Mouse (Mus musculus): Measurements from ENCODE around the gene Arhgef3. TPM values are rescaled to one million over a fixed set of nuclear protein-coding genes. Genes with fewer than 3 reads are reported as not detected.
A peak's percentile ranks its signal among the peaks of the same experiment; 100 is the strongest.

Gene Arhgef3
- polyA plus RNA-seq, 1 experiment = 2.6 TPM

GRCm38 (mm10) chr14:27432064-27432463 lies 317.4 kb downstream of the Arhgef3 start:
- H3K4me3 ChIP-seq (ENCODE audit: low read depth, low read length) = no peak overlapping the region
- TF ChIP-seq POLR2A (IDR thresholded peaks at IDR 0.05; ENCODE audit: insufficient read depth, low read length) (no peak), CTCF (IDR thresholded peaks at IDR 0.05; ENCODE audit: low read depth, low read length) (no peak), EP300 (IDR thresholded peaks at IDR 0.05; ENCODE audit: insufficient read depth, low read depth, low read length) (no peak)
- no peaks in the 10 kb centered on the region for H3K27me3 ChIP-seq (ENCODE audit: control insufficient read depth, insufficient read depth, low read length, poor library complexity, severe bottlenecking)
- peaks cover 29% of the 10 kb centered on the region for H3K36me3 ChIP-seq (ENCODE audit: control insufficient read depth, insufficient read depth, low read length, poor library complexity, severe bottlenecking)
- H3K9me3 ChIP-seq (replicated peaks; ENCODE audit: control insufficient read depth, insufficient read depth, low read length, poor library complexity, severe bottlenecking) = peaks cover 3% of the 10 kb centered on the region; the same call in 1 of the 2 replicates
- no peak overlapping the region for H3K9ac ChIP-seq (ENCODE audit: low read depth, poor library complexity, severe bottlenecking)
- no peak overlapping the region for H3K27ac ChIP-seq (ENCODE audit: insufficient read depth, low read length)
- no peaks in the 10 kb centered on the region for H3K4me1 ChIP-seq (ENCODE audit: control insufficient read depth, insufficient read depth, low read length)

- no peak for TF ChIP-seq EP300 (IDR thresholded peaks at IDR 0.05; ENCODE audit: insufficient read depth, low read depth, low read length)
- TF ChIP-seq POLR2A (IDR thresholded peaks at IDR 0.05; ENCODE audit: insufficient read depth, low read length) = no peak
- TF ChIP-seq CTCF (IDR thresholded peaks at IDR 0.05; ENCODE audit: low read depth, low read length) = no peak
- H3K36me3 ChIP-seq (ENCODE audit: control insufficient read depth, insufficient read depth, low read length, poor library complexity, severe bottlenecking) = peaks cover 36% of the 10 kb centered on the region
- H3K4me3 ChIP-seq (ENCODE audit: low read depth, low read length) = no peak overlapping the region
Observed at GRCm38 (mm10) chr14:27436116-27436515, 321.4 kb downstream of the Arhgef3 start.

DNA sequence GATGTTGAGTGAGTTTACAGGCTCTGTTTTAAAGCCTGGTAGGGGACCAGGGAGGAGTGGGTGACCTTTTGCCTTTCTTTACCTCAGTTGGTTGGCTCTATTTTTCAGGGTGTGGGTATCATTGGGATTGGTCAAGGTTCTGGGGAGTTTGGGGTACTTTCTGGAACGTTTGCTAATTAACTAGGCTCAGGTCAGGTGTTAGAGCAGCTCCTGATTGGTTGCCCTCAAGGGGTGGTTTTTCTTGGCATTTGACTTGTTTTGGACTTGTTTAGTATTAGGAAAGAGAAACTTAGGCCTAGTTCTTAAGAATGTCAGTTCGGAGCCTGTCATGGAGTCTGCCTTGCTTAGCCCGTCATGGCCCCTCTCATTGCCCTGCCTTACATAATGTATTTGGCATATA lies 322.1 kb downstream of the Arhgef3 start:
- peak overlapping the region; percentile 31; the same call in 1 of the 2 replicates for H3K9ac ChIP-seq (ENCODE audit: low read depth, poor library complexity, severe bottlenecking)
- no peaks in the 10 kb centered on the region for H3K4me1 ChIP-seq (ENCODE audit: control insufficient read depth, insufficient read depth, low read length)
- no peak overlapping the region for H3K4me3 ChIP-seq (ENCODE audit: low read depth, low read length)
- H3K36me3 ChIP-seq (ENCODE audit: control insufficient read depth, insufficient read depth, low read length, poor library complexity, severe bottlenecking) = peaks cover 31% of the 10 kb centered on the region
- no peaks in the 10 kb centered on the region for H3K27me3 ChIP-seq (ENCODE audit: control insufficient read depth, insufficient read depth, low read length, poor library complexity, severe bottlenecking)
- TF ChIP-seq EP300 (IDR thresholded peaks at IDR 0.05; ENCODE audit: insufficient read depth, low read depth, low read length) (no peak), CTCF (IDR thresholded peaks at IDR 0.05; ENCODE audit: low read depth, low read length) (no peak), POLR2A (IDR thresholded peaks at IDR 0.05; ENCODE audit: insufficient read depth, low read length) (no peak)
- peak overlapping the region; percentile 76 for H3K27ac ChIP-seq (ENCODE audit: insufficient read depth, low read length)
- H3K9me3 ChIP-seq (replicated peaks; ENCODE audit: control insufficient read depth, insufficient read depth, low read length, poor library complexity, severe bottlenecking) = no peaks in the 10 kb centered on the region

More at GRCm38 (mm10) chr14:27436116-27436515, 321.4 kb downstream of the Arhgef3 start:
- Histone ChIP-seq H3K4me1 (ENCODE audit: control insufficient read depth, insufficient read depth, low read length) (no peaks in the 10 kb centered on the region), H3K27ac (ENCODE audit: insufficient read depth, low read length) (peak overlapping the region; percentile 90), H3K27me3 (ENCODE audit: control insufficient read depth, insufficient read depth, low read length, poor library complexity, severe bottlenecking) (no peaks in the 10 kb centered on the region), H3K9ac (ENCODE audit: low read depth, poor library complexity, severe bottlenecking) (no peak overlapping the region), H3K9me3 (replicated peaks; ENCODE audit: control insufficient read depth, insufficient read depth, low read length, poor library complexity, severe bottlenecking) (no peaks in the 10 kb centered on the region)

- H3K4me3 ChIP-seq (ENCODE audit: low read depth, low read length) = no peak overlapping the region
- no peak overlapping the region for H3K9ac ChIP-seq (ENCODE audit: low read depth, poor library complexity, severe bottlenecking)
- no peak for TF ChIP-seq CTCF (IDR thresholded peaks at IDR 0.05; ENCODE audit: low read depth, low read length)
- TF ChIP-seq POLR2A (IDR thresholded peaks at IDR 0.05; ENCODE audit: insufficient read depth, low read length) = no peak
- TF ChIP-seq EP300 (IDR thresholded peaks at IDR 0.05; ENCODE audit: insufficient read depth, low read depth, low read length) = no peak
- H3K4me1 ChIP-seq (ENCODE audit: control insufficient read depth, insufficient read depth, low read length) = no peaks in the 10 kb centered on the region
- H3K27me3 ChIP-seq (ENCODE audit: control insufficient read depth, insufficient read depth, low read length, poor library complexity, severe bottlenecking) = no peaks in the 10 kb centered on the region
- peaks cover 24% of the 10 kb centered on the region for H3K36me3 ChIP-seq (ENCODE audit: control insufficient read depth, insufficient read depth, low read length, poor library complexity, severe bottlenecking)
- no peak overlapping the region for H3K27ac ChIP-seq (ENCODE audit: insufficient read depth, low read length)
- no peaks in the 10 kb centered on the region for H3K9me3 ChIP-seq (replicated peaks; ENCODE audit: control insufficient read depth, insufficient read depth, low read length, poor library complexity, severe bottlenecking)
Observed at GRCm38 (mm10) chr14:27440921-27441320, 326.2 kb downstream of the Arhgef3 start.

- Histone ChIP-seq H3K27ac (ENCODE audit: insufficient read depth, low read length) (no peak overlapping the region), H3K27me3 (ENCODE audit: control insufficient read depth, insufficient read depth, low read length, poor library complexity, severe bottlenecking) (no peaks in the 10 kb centered on the region), H3K36me3 (ENCODE audit: control insufficient read depth, insufficient read depth, low read length, poor library complexity, severe bottlenecking) (peaks cover 43% of the 10 kb centered on the region), H3K4me3 (ENCODE audit: low read depth, low read length) (no peak overlapping the region), H3K9me3 (replicated peaks; ENCODE audit: control insufficient read depth, insufficient read depth, low read length, poor library complexity, severe bottlenecking) (no peaks in the 10 kb centered on the region), H3K4me1 (ENCODE audit: control insufficient read depth, insufficient read depth, low read length) (no peaks in the 10 kb centered on the region), H3K9ac (ENCODE audit: low read depth, poor library complexity, severe bottlenecking) (no peak overlapping the region)
- no peak for TF ChIP-seq CTCF (IDR thresholded peaks at IDR 0.05; ENCODE audit: low read depth, low read length)
- no peak for TF ChIP-seq EP300 (IDR thresholded peaks at IDR 0.05; ENCODE audit: insufficient read depth, low read depth, low read length)
- TF ChIP-seq POLR2A (IDR thresholded peaks at IDR 0.05; ENCODE audit: insufficient read depth, low read length) = no peak
Observed at GRCm38 (mm10) chr14:27444851-27445281, 330.2 kb downstream of the Arhgef3 start.

- H3K9me3 ChIP-seq (replicated peaks; ENCODE audit: control insufficient read depth, insufficient read depth, low read length, poor library complexity, severe bottlenecking) = no peaks in the 10 kb centered on the region
- H3K4me1 ChIP-seq (ENCODE audit: control insufficient read depth, insufficient read depth, low read length) = no peaks in the 10 kb centered on the region
- H3K36me3 ChIP-seq (ENCODE audit: control insufficient read depth, insufficient read depth, low read length, poor library complexity, severe bottlenecking) = peaks cover 40% of the 10 kb centered on the region
- H3K4me3 ChIP-seq (ENCODE audit: low read depth, low read length) = no peak overlapping the region
- TF ChIP-seq EP300 (IDR thresholded peaks at IDR 0.05; ENCODE audit: insufficient read depth, low read depth, low read length) = no peak
- TF ChIP-seq CTCF (IDR thresholded peaks at IDR 0.05; ENCODE audit: low read depth, low read length) = no peak
- H3K27ac ChIP-seq (ENCODE audit: insufficient read depth, low read length) = no peak overlapping the region
- H3K9ac ChIP-seq (ENCODE audit: low read depth, poor library complexity, severe bottlenecking) = no peak overlapping the region
- no peaks in the 10 kb centered on the region for H3K27me3 ChIP-seq (ENCODE audit: control insufficient read depth, insufficient read depth, low read length, poor library complexity, severe bottlenecking)
Observed at GRCm38 (mm10) chr14:27446963-27447362, 332.3 kb downstream of the Arhgef3 start.

Other genes with a start within 250 kb of the Arhgef3 start
- 0.47 and 0.84 TPM in 2 replicates for gene Asb14, start 220.3 kb upstream of the Arhgef3 start, polyA plus RNA-seq (2011; ENCODE audit: insufficient read depth, insufficient read length, low read depth, missing spikeins)
- gene Appl1, start 143.7 kb upstream of the Arhgef3 start, polyA plus RNA-seq (2011; ENCODE audit: insufficient read depth, insufficient read length, low read depth, missing spikeins) = 55.5 and 67.3 TPM in 2 replicates
- gene Hesx1, start 120.5 kb upstream of the Arhgef3 start, polyA plus RNA-seq (2011; ENCODE audit: insufficient read depth, insufficient read length, low read depth, missing spikeins) = 1.6 and 3.7 TPM in 2 replicates
- gene Il17rd, start 76.0 kb upstream of the Arhgef3 start, polyA plus RNA-seq (2011; ENCODE audit: insufficient read depth, insufficient read length, low read depth, missing spikeins) = 47.3 and 48.9 TPM in 2 replicates